Mouse (Mus musculus) adrenal gland, adult 10 weeks (tissue): Measurements from ENCODE around the gene Rtn2. TPM values are rescaled to one million over a fixed set of nuclear protein-coding genes. Genes with fewer than 3 reads are reported as not detected.

ENCODE experiments used
- polyA plus RNA-seq: library from polyadenylated mRNA; stranded (reverse); fragments of 350-450 nt; fragmentation: Illumina TruSeq; extraction: RNeasy Lipid Tissue Mini Kit (QIAGEN cat#74804); gene quantifications from one replicate; pipeline ENCODE4 v1.2.3, GENCODE M21; 2014; ENCODE audit warnings: low read depth, low replicate concordance

Rtn2 gene
- polyA plus RNA-seq = 1.9 TPM

GRCm38 (mm10) chr7:19282385-19282784 lies at the start of gene Rtn2:
TSS of gene Rtn2 (plus strand) at chr7:19282624.

DNA sequence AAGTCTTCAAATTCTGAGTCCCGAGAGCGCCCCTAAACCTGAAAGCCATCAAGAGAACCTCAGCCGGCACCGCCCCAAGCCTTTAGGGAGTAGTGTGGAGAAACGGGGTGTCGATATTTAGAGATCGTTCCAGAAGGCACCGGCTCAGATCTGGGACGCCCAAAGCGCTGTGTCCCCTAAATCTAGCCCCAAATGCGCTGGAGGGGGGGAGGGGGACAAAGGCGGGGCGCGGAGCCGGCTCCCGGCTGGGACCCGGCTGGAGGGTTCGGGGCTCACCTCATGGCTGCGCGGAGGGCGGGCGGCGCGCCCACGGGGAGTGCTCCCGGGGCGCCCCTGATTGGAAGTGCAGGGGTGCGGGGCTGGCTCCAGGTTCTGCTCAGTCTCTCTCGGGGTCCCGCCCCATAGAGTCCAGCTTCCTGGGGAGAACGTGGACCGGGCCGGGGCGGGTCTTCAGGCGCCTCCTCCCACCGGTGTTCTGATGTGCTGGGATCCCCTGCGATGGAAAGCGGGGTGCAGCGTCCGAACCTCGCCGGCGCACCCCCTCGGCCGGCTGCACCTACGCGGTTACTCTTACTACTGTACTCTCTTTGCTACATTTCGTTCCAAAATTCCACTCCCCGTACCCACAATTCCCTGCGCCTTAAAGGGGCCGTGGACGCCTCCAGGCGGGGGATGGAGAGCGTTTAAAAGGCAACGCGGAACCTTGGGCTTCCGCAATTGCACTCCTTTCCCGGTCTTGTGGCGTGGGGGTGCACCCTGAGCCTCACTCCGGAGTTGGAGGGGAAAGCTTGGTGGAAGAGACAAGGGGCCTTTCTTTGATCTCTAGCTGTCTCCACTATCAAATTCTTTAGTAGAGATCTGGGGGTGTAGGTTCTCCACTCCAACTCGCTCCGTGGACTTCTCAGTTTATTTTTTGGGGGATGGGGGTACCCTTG lies 10.9 kb upstream of the Rtn2 start, which contains the start of gene Vasp:
TSS of gene Vasp (minus strand) at position 580 of the 935 bp plus-strand sequence.

GRCm38 (mm10) chr7:19279581-19280114 lies 2.8 kb upstream of the Rtn2 start, which contains the start of gene Ppm1n:
TSS of gene Ppm1n (minus strand) at chr7:19280064.

GRCm38 (mm10) chr7:19309884-19310641 lies 27.6 kb downstream of the Rtn2 start, which contains the start of gene Fosb:
TSS of gene Fosb (minus strand) at chr7:19310051.

GRCm38 (mm10) chr7:19344237-19344847 lies 61.9 kb downstream of the Rtn2 start, which contains the start of gene Ercc1:
TSS of gene Ercc1 (plus strand) at chr7:19344778.

Other genes starting within 250 kb of the Rtn2 start
- not detected for gene Rsph6a, start 227.9 kb upstream of the Rtn2 start, polyA plus RNA-seq
- 1.3 TPM for gene Dmwd, start 206.4 kb upstream of the Rtn2 start, polyA plus RNA-seq
- gene Dmpk, start 198.8 kb upstream of the Rtn2 start, polyA plus RNA-seq = 11.7 TPM
- gene Six5, start 188.0 kb upstream of the Rtn2 start, polyA plus RNA-seq = 1.5 TPM
- not detected for gene Gm4969, start 164.3 kb upstream of the Rtn2 start, polyA plus RNA-seq
- 0.82 TPM for gene Fbxo46, start 162.8 kb upstream of the Rtn2 start, polyA plus RNA-seq
- gene Qpctl, start 133.3 kb upstream of the Rtn2 start, polyA plus RNA-seq = 10.5 TPM
- gene Snrpd2, start 132.9 kb upstream of the Rtn2 start, polyA plus RNA-seq = 2.0 TPM
- gene Gipr, start 116.5 kb upstream of the Rtn2 start, polyA plus RNA-seq = not detected
- gene Eml2, start 106.2 kb upstream of the Rtn2 start, polyA plus RNA-seq = not detected
- gene Gpr4, start 70.1 kb upstream of the Rtn2 start, polyA plus RNA-seq = 5.4 TPM
- 13.0 TPM for gene Opa3, start 54.3 kb upstream of the Rtn2 start, polyA plus RNA-seq
- 17.5 TPM for gene Vasp, start 10.8 kb upstream of the Rtn2 start, polyA plus RNA-seq
- gene Ppm1n, start 2.6 kb upstream of the Rtn2 start, polyA plus RNA-seq = not detected
- gene Fosb, start 27.4 kb downstream of the Rtn2 start, polyA plus RNA-seq = 1.3 TPM
- not detected for gene Ercc1, start 62.2 kb downstream of the Rtn2 start, polyA plus RNA-seq
- 1.8 TPM for gene Cd3eap, start 76.9 kb downstream of the Rtn2 start, polyA plus RNA-seq
- gene Ppp1r13l, start 77.1 kb downstream of the Rtn2 start, polyA plus RNA-seq = not detected
- 0.41 TPM for gene Ercc2, start 99.4 kb downstream of the Rtn2 start, polyA plus RNA-seq
- gene Klc3, start 121.5 kb downstream of the Rtn2 start, polyA plus RNA-seq = not detected
- 0.70 TPM for gene Ckm, start 122.2 kb downstream of the Rtn2 start, polyA plus RNA-seq
- gene Mark4, start 176.2 kb downstream of the Rtn2 start, polyA plus RNA-seq = 2.2 TPM
- 1.2 TPM for gene Exoc3l2, start 180.7 kb downstream of the Rtn2 start, polyA plus RNA-seq
- 9.3 TPM for gene Bloc1s3, start 225.7 kb downstream of the Rtn2 start, polyA plus RNA-seq
- gene Trappc6a, start 225.8 kb downstream of the Rtn2 start, polyA plus RNA-seq = not detected
- not detected for gene Nkpd1, start 235.2 kb downstream of the Rtn2 start, polyA plus RNA-seq